Mouse (Mus musculus): ENCODE measurements around the gene Rom1. TPM values are rescaled to one million over a fixed set of nuclear protein-coding genes. Genes with fewer than 3 reads are reported as not detected.

Rom1 gene
- polyA plus RNA-seq, 1 experiment from 2014 or later, result 3.4 TPM

DNA sequence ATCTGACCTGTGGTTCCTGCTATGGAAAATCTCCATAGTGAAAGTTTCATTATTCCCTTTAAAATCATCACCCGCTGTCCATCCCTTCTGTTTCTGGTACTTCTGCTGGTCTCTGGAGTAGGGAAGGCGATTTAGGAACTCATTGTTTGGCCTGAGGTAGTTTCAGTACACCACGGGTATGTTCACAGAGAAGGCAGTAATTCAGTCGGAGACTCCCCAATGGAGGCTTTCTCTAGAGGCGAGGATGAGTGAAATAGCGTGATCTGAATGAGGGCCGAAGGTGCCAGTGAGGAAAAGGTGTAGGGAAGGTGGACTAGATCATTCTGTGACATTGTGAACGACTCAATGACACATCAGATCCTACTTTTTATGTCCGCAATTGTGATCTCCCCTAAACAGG, 25.0 kb upstream of the Rom1 start:
- Histone ChIP-seq H3K36me3 (peaks cover 76% of the 10 kb centered on the region), H3K4me1 (peaks cover 44% of the 10 kb centered on the region), H3K9ac (peak overlapping the region; percentile 80), H3K4me3 (peak overlapping the region; percentile 81), H3K4me2 (peak overlapping the region; percentile 85), H3K9me3 (replicated peaks) (no peaks in the 10 kb centered on the region), H3K27ac (peak overlapping the region; percentile 82), H3K27me3 (replicated peaks) (no peaks in the 10 kb centered on the region)
- 3% methylated on average over 9 of the region's 9 CpGs for WGBS (ENCODE audit: insufficient replicate concordance)
- no peak for ATAC-seq

DNA sequence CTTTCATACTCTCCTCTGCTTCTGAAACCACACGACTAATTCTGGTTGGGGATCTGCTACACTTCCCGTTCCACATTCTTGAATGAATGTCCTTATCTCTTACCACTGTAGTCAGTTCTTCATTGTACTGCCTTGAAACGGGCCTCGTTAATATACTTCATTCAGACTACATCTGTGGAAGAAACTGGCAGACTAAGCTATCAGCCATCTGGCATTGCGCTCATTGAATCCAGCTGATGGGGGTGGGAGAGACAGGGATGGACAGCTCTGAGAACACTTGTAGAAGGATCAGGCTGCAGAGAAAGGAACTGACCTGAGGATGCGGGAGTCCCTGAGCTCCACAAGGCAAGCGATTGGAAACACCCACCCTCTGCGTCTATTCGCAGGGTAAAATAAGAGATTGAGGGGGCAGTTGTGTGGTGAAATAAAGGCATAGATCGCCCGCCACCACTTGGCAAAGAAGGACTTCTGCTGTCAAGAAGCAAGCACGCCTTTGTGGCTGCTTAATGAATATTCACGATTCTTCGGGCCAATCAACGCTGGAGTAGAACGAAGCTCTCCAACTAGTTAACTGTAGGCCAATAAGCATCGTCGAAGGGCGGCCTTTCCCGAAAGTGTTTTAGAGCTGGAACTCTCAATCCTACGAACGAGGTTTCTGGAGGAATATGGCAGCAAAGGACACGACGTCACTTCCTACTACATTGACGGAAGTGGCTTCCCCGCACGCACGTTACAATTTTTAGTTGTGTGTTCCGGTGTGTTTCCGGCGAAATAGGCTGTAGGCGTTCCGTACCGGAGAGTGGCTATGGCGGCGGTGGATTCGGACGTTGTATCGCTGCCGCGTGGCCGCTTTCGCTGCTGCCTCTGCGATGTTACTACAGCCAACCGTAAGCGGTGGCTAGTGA, 24.2 kb upstream of the Rom1 start, which contains the start of gene Tut1:
Tut1 (plus strand) TSS at position 713 of the 905 bp plus-strand sequence.
- H3K36me3 ChIP-seq, result peaks cover 77% of the 10 kb centered on the region
- H3K4me1 ChIP-seq, result peaks cover 44% of the 10 kb centered on the region
- WGBS (ENCODE audit: insufficient replicate concordance), result 1% methylated on average over 46 of the region's 46 CpGs
- no peaks in the 10 kb centered on the region for H3K27me3 ChIP-seq (replicated peaks)
- peak within 1 kb of the TSS; percentile 80 for H3K9ac ChIP-seq
- peak; percentile 92 for ATAC-seq
- no peaks in the 10 kb centered on the region for H3K9me3 ChIP-seq (replicated peaks)
- peak within 1 kb of the TSS; percentile 81 for H3K4me3 ChIP-seq
- H3K4me2 ChIP-seq, result peak within 1 kb of the TSS; percentile 85
- H3K27ac ChIP-seq, result peak within 1 kb of the TSS; percentile 82

DNA sequence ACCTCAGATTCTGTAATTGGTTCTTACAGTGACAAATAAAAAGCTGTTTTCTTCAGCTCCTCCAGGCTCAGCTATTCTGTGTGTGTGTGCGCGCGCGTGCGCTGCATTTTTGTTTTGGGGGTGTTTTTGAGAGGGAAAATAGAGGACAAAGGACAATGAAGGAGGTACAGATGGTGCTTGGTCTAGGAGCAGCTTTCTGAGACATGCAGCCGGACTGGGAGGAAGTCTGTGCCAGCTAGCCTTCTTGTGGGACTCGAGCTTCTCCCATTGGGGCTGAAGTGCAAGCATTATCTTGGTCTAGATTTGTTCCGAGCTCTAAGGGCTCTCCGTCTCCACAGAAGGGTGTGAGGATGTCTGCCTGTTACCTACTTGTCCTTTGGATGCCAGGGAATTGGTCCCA, 23.1 kb upstream of the Rom1 start:
- Histone ChIP-seq H3K27ac (peak overlapping the region; percentile 82), H3K9ac (peak overlapping the region; percentile 80; the same call in 1 of the 2 replicates), H3K27me3 (replicated peaks) (no peaks in the 10 kb centered on the region), H3K9me3 (replicated peaks) (no peaks in the 10 kb centered on the region), H3K4me2 (peak overlapping the region; percentile 85), H3K4me3 (no peak overlapping the region), H3K36me3 (peaks cover 78% of the 10 kb centered on the region), H3K4me1 (peaks cover 53% of the 10 kb centered on the region)
- WGBS (ENCODE audit: insufficient replicate concordance), result 85% methylated on average over 9 of the region's 9 CpGs
- no peak for ATAC-seq

DNA sequence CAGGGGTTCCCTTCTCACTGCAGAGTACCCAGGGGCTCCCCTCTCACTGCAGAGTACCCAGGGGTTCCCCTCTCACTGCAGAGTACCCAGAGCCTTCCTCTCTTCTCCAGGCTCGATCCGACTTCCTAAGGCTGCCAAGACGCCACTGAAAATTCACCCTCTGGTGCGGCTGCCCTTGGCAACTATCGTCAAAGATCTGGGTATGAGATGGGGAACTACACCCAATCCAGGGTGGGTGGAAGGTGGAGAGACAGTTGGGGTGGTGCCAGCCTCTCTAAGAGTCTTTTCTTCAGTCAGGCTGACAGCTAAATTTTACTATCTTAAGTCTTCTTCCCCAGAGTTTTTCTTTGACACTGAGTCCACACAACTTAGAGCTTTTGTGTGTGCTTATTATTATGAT, 21.0 kb upstream of the Rom1 start:
- Histone ChIP-seq H3K9ac (no peak overlapping the region), H3K4me3 (no peak overlapping the region), H3K9me3 (replicated peaks) (no peaks in the 10 kb centered on the region), H3K36me3 (peaks cover 77% of the 10 kb centered on the region), H3K27me3 (replicated peaks) (no peaks in the 10 kb centered on the region), H3K4me2 (no peak overlapping the region), H3K4me1 (peaks cover 66% of the 10 kb centered on the region), H3K27ac (0 out of 2 replicates have a peak overlapping the region, but pooled peaks have one; percentile 9)
- no peak for ATAC-seq
- 81% methylated on average over 5 of the region's 5 CpGs for WGBS (ENCODE audit: insufficient replicate concordance)

DNA sequence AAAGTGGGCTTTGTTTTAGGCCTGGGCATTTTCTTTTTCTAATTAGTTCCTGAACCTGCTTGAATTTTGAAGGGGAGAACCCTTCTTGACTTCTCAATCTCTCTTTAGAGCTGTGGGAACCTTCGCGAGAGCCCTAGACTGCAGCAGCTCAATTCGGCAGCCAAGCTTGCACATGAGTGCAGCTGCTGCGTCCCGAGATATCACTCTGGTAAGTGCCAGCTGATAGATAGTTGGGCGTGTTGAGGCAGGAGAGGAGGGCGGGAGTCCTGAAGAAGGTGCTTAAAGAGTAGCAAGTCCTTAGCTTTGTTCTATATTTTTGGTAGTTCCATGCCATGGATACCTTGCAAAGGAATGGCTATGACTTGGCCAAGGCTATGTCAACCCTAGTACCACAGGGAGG, 17.8 kb upstream of the Rom1 start:
- H3K9me3 ChIP-seq (replicated peaks), result no peaks in the 10 kb centered on the region
- H3K4me1 ChIP-seq, result peaks cover 61% of the 10 kb centered on the region
- H3K27me3 ChIP-seq (replicated peaks), result no peaks in the 10 kb centered on the region
- peaks cover 84% of the 10 kb centered on the region for H3K36me3 ChIP-seq
- H3K4me2 ChIP-seq, result peak overlapping the region; percentile 69
- H3K27ac ChIP-seq, result peak overlapping the region; percentile 76
- peak overlapping the region; percentile 50 for H3K9ac ChIP-seq
- 43% methylated on average over 7 of the region's 7 CpGs for WGBS (ENCODE audit: insufficient replicate concordance)
- ATAC-seq, result peak; percentile 58; the same call in 1 of the 2 replicates
- peak overlapping the region; percentile 5; the same call in 1 of the 2 replicates for H3K4me3 ChIP-seq

DNA sequence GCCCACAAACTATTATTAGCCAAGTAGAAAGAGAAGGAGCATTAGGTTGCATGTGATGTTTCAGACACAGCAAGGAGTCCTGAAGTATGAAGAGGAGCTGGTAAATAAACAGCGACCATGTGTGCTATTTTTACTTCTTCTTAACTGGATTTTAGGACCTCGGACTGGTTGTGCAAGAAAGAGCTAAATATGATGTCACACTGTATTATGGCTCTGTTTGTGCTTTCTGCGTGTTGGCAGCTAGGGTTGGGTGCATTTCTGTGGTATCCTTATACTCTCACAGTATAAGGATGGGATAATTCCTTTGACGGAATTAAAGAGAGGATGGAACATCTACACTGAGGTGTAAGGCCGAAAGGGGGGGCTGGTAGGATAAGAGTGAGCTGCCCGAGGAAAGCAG, 16.1 kb upstream of the Rom1 start:
- peak overlapping the region; percentile 97 for H3K27ac ChIP-seq
- H3K9me3 ChIP-seq (replicated peaks), result no peaks in the 10 kb centered on the region
- H3K36me3 ChIP-seq, result peaks cover 73% of the 10 kb centered on the region
- 81% methylated on average over 6 of the region's 6 CpGs for WGBS (ENCODE audit: insufficient replicate concordance)
- no peak for ATAC-seq
- peaks cover 65% of the 10 kb centered on the region for H3K4me1 ChIP-seq
- H3K4me3 ChIP-seq, result peak overlapping the region; percentile 30
- H3K9ac ChIP-seq, result peak overlapping the region; percentile 99; the same call in 1 of the 2 replicates
- H3K27me3 ChIP-seq (replicated peaks), result no peaks in the 10 kb centered on the region
- peak overlapping the region; percentile 69 for H3K4me2 ChIP-seq

DNA sequence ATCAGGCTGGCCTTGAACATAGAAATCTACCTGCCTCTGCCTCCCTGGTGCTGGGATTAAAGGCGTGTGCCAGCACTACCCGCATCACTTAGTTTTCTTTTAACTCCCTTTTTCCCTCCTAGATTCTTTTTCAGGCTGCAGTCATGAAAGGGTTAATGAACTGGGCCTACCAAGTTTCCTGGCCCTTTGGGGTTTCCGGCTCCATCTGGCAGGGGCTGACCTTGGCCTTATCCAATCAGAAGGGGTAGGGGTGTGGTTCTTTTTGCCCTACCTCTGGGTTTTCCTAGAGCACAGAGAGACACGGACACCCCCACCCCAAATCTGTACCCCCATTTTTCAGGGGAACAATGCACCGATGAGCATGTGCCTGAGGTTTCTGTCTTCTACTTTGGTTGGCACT, 15.6 kb upstream of the Rom1 start:
- H3K27me3 ChIP-seq (replicated peaks), result no peaks in the 10 kb centered on the region
- peak overlapping the region; percentile 69 for H3K4me2 ChIP-seq
- H3K4me1 ChIP-seq, result peaks cover 67% of the 10 kb centered on the region
- peak overlapping the region; percentile 97 for H3K27ac ChIP-seq
- peaks cover 71% of the 10 kb centered on the region for H3K36me3 ChIP-seq
- ATAC-seq, result no peak
- 25% methylated on average over 5 of the region's 5 CpGs for WGBS (ENCODE audit: insufficient replicate concordance)
- peak overlapping the region; percentile 30 for H3K4me3 ChIP-seq
- peak overlapping the region; percentile 99 for H3K9ac ChIP-seq
- no peaks in the 10 kb centered on the region for H3K9me3 ChIP-seq (replicated peaks)

DNA sequence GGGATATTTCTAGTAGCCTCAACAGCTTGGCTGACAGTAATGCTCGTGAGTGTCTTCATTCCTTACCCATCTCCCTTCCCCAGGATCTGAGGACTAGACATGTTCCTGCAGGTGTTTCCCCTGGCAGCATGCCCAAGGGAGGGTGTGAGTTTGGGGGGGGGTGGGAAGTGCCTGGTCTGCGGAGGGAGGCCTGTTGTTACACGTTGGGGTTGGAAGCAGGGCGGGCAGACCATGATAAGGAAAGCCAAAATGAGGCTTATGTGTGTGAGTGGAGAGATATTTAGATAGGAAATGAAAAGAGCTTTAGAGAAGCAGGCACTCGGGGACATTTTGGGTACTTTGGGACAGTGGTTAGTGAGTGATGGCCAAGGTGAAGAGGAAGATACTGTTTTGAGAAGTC, 14.9 kb upstream of the Rom1 start:
- Histone ChIP-seq H3K27me3 (replicated peaks) (no peaks in the 10 kb centered on the region), H3K4me3 (peak overlapping the region; percentile 97), H3K27ac (peak overlapping the region; percentile 97), H3K9ac (peak overlapping the region; percentile 99), H3K9me3 (replicated peaks) (no peaks in the 10 kb centered on the region), H3K4me2 (peak overlapping the region; percentile 69), H3K4me1 (peaks cover 67% of the 10 kb centered on the region), H3K36me3 (peaks cover 70% of the 10 kb centered on the region)
- ATAC-seq, result peak; percentile 51
- 14% methylated on average over 5 of the region's 5 CpGs for WGBS (ENCODE audit: insufficient replicate concordance)

DNA sequence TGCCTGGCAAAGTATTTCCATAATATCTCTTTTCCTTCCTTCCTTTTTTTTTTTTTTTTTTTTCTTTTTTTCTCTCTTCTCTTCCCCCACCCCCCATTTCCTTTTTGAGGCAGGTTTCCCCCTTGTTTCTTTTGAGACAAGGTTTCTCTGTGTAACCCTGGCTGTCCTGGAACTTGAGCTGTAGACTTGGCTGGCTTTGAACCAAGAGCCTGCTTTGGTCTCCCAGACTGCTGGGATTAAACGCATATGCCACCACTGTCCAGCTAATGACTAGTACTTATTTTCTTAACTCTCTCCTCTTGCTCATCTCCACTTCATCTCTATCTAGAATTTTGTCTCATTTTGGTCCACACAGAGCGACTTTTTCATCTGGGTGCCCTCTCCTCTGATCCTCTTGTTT, 13.9 kb upstream of the Rom1 start:
- peaks cover 70% of the 10 kb centered on the region for H3K36me3 ChIP-seq
- WGBS (ENCODE audit: insufficient replicate concordance), result 32% methylated on average over 2 of the region's 2 CpGs

DNA sequence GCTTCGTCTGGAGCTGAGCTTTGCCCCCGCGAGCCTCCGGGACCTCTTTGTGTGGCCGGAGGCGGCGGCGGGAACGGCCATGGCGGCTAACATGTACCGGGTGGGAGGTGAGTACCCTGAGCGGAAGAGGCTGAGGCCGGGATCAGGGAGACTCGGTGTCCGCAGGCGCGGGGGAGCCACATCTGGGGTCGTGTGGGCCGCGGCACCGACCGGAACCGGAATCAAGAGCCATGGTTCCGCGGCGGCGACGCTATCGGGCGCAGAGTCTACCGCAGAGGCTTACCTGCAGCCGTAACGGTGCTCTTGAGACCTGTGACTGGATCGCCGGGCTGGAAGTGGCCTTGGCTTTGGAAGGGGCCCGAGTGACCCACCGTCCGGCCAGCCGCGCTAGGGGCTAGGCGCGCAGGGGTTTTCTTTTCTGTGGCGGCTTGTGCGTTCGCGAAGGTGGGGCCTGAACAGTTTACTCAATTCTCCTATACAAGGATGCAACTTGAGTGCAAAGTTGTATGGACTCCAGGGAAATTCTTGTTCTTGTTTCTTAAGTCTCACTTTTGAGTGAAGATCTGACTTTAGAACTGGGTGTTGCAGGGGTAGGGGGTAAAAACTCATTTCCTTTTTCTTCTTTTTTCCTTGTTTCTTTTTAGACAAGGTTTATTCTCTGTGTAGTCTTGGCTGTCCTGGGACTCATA, 13.3 kb upstream of the Rom1 start:
- H3K4me3 ChIP-seq, result peak overlapping the region; percentile 97
- H3K9ac ChIP-seq, result peak overlapping the region; percentile 99
- H3K4me2 ChIP-seq, result peak overlapping the region; percentile 69
- H3K9me3 ChIP-seq (replicated peaks), result no peaks in the 10 kb centered on the region
- peak; percentile 20 for ATAC-seq
- H3K27me3 ChIP-seq (replicated peaks), result no peaks in the 10 kb centered on the region
- H3K4me1 ChIP-seq, result peaks cover 59% of the 10 kb centered on the region
- under 1% methylated on average over 46 of the region's 46 CpGs for WGBS (ENCODE audit: insufficient replicate concordance)
- peaks cover 68% of the 10 kb centered on the region for H3K36me3 ChIP-seq
- peak overlapping the region; percentile 97 for H3K27ac ChIP-seq

More for the DNA sequence above, 13.9 kb upstream of the Rom1 start:
- Histone ChIP-seq H3K9me3 (replicated peaks) (no peaks in the 10 kb centered on the region), H3K27ac (peak overlapping the region; percentile 97), H3K4me2 (peak overlapping the region; percentile 69), H3K9ac (peak overlapping the region; percentile 99), H3K4me1 (peaks cover 66% of the 10 kb centered on the region), H3K4me3 (peak overlapping the region; percentile 97), H3K27me3 (replicated peaks) (no peaks in the 10 kb centered on the region)
- no peak for ATAC-seq

DNA sequence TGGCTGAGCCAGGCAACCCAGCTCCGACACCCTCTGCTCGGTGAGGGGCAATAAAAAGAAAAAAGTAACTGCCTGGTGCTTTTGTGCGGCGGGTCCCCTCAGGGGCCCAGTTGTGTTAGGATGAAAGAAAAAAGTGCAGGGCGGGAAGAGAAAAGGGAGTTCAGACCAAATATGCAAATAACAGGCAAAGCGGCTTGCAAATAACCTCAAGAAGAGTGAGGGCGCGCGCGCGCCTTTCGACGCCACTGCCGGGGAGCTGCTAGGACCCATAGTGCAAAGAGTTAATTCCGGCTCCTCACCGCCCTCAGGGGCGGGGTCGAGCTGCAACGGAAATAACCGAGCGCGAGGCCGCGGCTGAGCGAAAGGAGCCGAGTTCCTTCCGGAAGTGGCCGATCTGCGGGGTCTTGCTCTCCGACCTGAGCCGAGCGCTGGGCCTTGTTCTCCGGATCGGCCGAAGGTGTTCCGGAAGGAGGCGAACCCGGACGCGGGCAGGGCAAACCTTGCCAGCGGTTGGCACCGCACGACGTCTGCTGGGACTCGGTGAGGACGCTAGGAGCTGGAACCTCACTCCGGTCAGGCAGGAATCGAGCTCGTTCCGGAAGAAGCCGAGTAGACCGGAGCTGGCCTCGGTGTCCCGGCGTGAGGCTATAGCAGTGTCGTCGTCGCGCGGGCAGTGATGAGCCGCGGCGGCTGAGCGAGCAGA, 12.5 kb upstream of the Rom1 start, which contains the start of gene Mta2:
Mta2 (plus strand) TSS at position 361 of the 703 bp plus-strand sequence.
- Histone ChIP-seq H3K4me2 (peak within 1 kb of the TSS; percentile 69), H3K4me3 (peak within 1 kb of the TSS; percentile 97), H3K4me1 (peaks cover 53% of the 10 kb centered on the region), H3K27me3 (replicated peaks) (no peaks in the 10 kb centered on the region), H3K36me3 (peaks cover 69% of the 10 kb centered on the region), H3K9ac (peak within 1 kb of the TSS; percentile 99), H3K27ac (peak within 1 kb of the TSS; percentile 97), H3K9me3 (replicated peaks) (no peaks in the 10 kb centered on the region)
- WGBS (ENCODE audit: insufficient replicate concordance), result under 1% methylated on average over 64 of the region's 64 CpGs
- peak; percentile 89 for ATAC-seq

Measured in liver, embryonic 12.5 days (tissue).